Mouse (Mus musculus) liver, embryonic 14.5 days (tissue): ENCODE data around the gene Rergl.
A peak's percentile ranks its signal among the peaks of the same experiment; 100 is the strongest.

Source experiments
- CTCF ChIP-seq: IDR thresholded peaks from 2 replicates; pipeline ENCODE4 v1.5.1; 2016; ENCODE audit warnings: antibody characterized with exemption, low read depth, control low read depth
- EP300 ChIP-seq: IDR thresholded peaks from 2 replicates; pipeline ENCODE4 v1.6.1; 2016; ENCODE audit warnings: antibody characterized with exemption, low read depth

DNA sequence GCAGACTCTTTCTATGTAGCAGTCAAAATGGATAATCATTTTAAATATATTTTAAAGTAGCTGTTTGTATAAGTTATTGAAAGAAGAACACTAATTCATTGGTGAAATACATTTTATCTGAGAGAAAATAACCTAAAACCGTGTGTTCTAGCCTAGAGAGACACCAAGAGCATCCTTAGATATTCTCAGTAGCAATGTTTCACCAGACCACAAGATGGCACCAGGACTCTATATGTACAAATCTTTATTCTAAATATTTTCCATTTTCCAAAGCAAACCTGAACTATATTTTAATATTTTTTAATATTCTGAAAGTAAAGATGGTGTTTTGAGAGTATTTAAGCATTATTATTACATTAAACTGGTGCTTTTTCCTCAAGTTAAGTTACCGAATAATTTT is 36.7 kb upstream of the Rergl start:
- TF ChIP-seq CTCF (0 out of 2 replicates have a peak, but pooled peaks have one; percentile 2), EP300 (no peak)
